Mouse (Mus musculus): Measurements from ENCODE around the gene Cct3. TPM values are rescaled to one million over a fixed set of nuclear protein-coding genes. Genes with fewer than 3 reads are reported as not detected.
"Not testable (repeated sequence)": the region's sequence is repeated elsewhere in the genome, so short reads cannot be mapped to it uniquely, and the experiment has no call there.

The Cct3 gene
- polyA plus RNA-seq, 1 experiment: not detected

DNA sequence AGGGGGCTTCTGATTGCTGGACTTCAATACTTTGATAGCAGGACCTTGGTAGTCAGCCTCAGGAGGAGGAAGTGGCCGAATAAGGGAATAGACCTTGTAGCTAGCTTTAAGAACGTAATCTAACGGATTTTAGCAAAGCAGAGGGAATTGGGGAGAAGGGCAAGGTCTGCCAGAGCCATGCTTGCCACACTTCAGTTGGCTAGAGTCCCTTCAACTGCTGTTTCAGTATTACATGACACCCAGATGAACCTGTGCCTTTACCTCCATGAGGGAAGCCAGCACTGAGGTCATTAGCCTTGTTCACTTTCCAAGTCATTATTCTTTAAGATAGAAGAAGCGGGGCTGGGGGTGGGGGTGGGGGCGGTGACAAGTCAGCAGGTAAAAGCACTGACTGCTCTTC lies 27.9 kb upstream of the Cct3 start:
- no peak for TF ChIP-seq CTCF (IDR thresholded peaks at IDR 0.05; ENCODE audit: insufficient read depth, low read depth, low read length)
- TF ChIP-seq POLR2A (IDR thresholded peaks at IDR 0.05; ENCODE audit: insufficient read depth, low read depth, low read length): no peak
- no peak overlapping the region for H3K27ac ChIP-seq (ENCODE audit: insufficient read depth, low read depth, low read length)
- H3K4me1 ChIP-seq (ENCODE audit: control insufficient read depth, insufficient read depth, low read length): no peaks in the 10 kb centered on the region
- no peak overlapping the region for H3K4me3 ChIP-seq (ENCODE audit: insufficient read depth, low read depth, low read length)
- 89% methylated on average over 5 of the region's 5 CpGs for WGBS

DNA sequence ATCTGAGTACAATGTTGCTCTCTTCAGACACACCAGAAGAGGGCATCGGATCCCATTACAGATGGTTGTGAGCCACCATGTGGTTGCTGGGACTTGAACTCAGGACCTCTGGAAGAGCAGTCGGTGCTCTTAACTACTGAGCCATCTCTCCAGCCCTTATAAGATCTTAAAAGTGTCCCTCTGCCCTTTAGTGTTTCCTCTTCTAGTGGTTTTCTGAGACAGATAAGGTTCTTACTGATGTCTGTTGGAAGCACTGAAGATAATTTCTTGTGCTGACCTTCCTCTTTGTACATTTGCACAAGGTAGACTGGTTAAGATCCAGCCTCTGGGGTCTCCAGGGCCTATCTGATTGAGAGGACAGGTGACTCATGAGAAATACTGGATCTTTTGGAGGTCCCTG lies 25.6 kb upstream of the Cct3 start:
- not testable (repeated sequence) for H3K4me1 ChIP-seq (ENCODE audit: control insufficient read depth, insufficient read depth, low read length); H3K27ac ChIP-seq (ENCODE audit: insufficient read depth, low read depth, low read length); H3K4me3 ChIP-seq (ENCODE audit: insufficient read depth, low read depth, low read length)
- WGBS: 94% methylated on average over 2 of the region's 2 CpGs

DNA sequence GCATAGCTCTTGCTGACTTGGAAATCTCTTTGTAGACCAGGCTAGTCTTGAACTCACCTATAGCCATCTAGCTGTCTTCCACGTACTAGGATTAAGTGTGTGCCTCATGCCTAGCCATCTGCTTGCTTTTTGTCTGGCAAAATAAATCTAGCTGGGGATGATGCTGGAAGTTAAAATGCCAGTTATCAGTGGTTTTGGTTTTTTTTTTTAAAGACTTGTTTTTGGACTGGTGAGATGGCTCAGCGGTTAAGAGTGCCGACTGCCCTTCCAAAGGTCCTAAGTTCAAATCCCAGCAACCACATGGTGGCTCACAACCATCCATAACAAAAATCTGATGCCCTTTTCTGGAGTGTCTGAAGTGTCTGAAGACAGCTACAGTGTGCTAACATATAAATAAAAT lies 25.1 kb upstream of the Cct3 start:
- 92% methylated on average over 3 of the region's 3 CpGs for WGBS
- no peak overlapping the region for H3K4me3 ChIP-seq (ENCODE audit: insufficient read depth, low read depth, low read length)
- no peak overlapping the region for H3K27ac ChIP-seq (ENCODE audit: insufficient read depth, low read depth, low read length)
- H3K4me1 ChIP-seq (ENCODE audit: control insufficient read depth, insufficient read depth, low read length): no peaks in the 10 kb centered on the region
- no peak for TF ChIP-seq POLR2A (IDR thresholded peaks at IDR 0.05; ENCODE audit: insufficient read depth, low read depth, low read length)
- no peak for TF ChIP-seq CTCF (IDR thresholded peaks at IDR 0.05; ENCODE audit: insufficient read depth, low read depth, low read length)

DNA sequence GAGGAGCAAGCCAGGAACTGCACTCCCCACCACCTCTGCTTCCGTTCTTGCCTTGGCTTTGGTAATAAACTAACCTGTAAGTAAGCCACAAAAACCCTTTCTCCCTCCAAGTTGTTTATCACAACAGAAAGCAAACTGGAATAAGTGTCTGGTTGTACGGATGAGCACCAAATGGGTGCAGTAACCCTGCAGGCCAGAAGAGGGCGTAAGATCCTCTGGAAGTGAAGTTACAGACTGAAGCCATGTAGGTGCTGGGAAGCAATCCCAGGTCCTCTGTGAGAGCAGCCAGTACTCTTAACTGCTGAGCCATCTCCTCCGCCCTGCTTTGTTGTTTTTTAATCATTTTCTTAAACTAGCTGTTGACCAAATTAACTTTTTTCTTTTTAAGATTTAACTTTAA lies 22.9 kb upstream of the Cct3 start:
- TF ChIP-seq POLR2A (IDR thresholded peaks at IDR 0.05; ENCODE audit: insufficient read depth, low read depth, low read length): no peak
- no peak for TF ChIP-seq CTCF (IDR thresholded peaks at IDR 0.05; ENCODE audit: insufficient read depth, low read depth, low read length)
- H3K27ac ChIP-seq (ENCODE audit: insufficient read depth, low read depth, low read length): no peak overlapping the region

DNA sequence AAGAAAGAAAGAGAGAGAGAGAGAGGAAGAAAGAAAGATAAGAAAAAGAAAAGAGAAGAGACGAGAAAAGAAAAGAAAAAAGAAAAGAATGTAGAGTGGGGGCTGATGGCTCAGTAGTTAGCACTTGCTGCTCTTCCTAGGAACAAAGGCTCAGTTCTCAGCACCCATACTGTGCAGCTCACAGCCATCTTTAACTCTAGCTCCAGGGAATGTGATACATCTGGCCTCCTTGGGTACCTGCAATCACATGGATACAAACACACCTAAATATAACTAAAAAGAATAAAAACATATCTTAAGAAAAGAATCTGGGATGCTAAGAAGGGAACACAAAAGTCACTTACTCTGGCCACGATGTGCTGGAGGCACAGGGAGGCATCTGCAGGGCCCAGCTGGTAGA lies 20.8 kb upstream of the Cct3 start:
- H3K4me3 ChIP-seq (ENCODE audit: insufficient read depth, low read depth, low read length): no peak overlapping the region
- no peak overlapping the region for H3K27ac ChIP-seq (ENCODE audit: insufficient read depth, low read depth, low read length)
- no peaks in the 10 kb centered on the region for H3K4me1 ChIP-seq (ENCODE audit: control insufficient read depth, insufficient read depth, low read length)
- TF ChIP-seq CTCF (IDR thresholded peaks at IDR 0.05; ENCODE audit: insufficient read depth, low read depth, low read length): no peak
- no peak for TF ChIP-seq POLR2A (IDR thresholded peaks at IDR 0.05; ENCODE audit: insufficient read depth, low read depth, low read length)
- 78% methylated on average over 2 of the region's 2 CpGs for WGBS

More for the DNA sequence above, 22.9 kb upstream of the Cct3 start:
- H3K4me3 ChIP-seq (ENCODE audit: insufficient read depth, low read depth, low read length): no peak overlapping the region
- H3K4me1 ChIP-seq (ENCODE audit: control insufficient read depth, insufficient read depth, low read length): no peaks in the 10 kb centered on the region
- 95% methylated on average over 4 of the region's 4 CpGs for WGBS

DNA sequence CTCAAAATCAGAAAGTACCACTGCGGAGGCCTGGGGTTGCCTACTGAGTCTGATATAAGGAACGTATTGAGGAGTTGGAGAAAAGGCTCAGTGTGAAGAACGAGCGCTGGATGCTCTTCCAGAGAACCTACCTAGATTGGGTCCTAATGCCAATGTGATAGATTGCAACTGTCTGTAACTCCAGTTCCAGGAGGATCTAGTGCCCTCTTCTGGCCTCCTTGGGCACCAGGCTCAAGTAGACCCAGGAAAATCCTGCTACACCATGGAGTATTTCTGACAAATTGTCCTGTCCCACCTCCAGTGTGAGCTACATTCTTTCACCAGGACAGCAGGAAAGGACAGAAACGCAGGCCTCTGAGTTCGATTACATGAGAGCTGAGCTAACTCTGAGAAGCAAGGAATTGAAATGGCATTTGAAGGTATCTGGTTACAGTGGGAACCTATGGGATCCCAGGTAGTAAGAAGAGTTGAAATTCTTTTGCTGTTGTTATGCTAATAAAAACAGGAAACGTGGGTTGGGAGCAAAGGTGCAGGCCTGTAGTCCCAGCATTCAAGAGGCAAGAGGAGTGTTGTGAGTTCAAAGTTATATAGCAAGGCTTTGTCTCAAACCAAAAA lies 20.3 kb upstream of the Cct3 start:
- no peak overlapping the region for H3K4me3 ChIP-seq (ENCODE audit: insufficient read depth, low read depth, low read length)
- H3K4me1 ChIP-seq (ENCODE audit: control insufficient read depth, insufficient read depth, low read length): no peaks in the 10 kb centered on the region
- TF ChIP-seq POLR2A (IDR thresholded peaks at IDR 0.05; ENCODE audit: insufficient read depth, low read depth, low read length): no peak
- no peak for TF ChIP-seq CTCF (IDR thresholded peaks at IDR 0.05; ENCODE audit: insufficient read depth, low read depth, low read length)
- 48% methylated on average over 7 of the region's 7 CpGs for WGBS
- H3K27ac ChIP-seq (ENCODE audit: insufficient read depth, low read depth, low read length): no peak overlapping the region

DNA sequence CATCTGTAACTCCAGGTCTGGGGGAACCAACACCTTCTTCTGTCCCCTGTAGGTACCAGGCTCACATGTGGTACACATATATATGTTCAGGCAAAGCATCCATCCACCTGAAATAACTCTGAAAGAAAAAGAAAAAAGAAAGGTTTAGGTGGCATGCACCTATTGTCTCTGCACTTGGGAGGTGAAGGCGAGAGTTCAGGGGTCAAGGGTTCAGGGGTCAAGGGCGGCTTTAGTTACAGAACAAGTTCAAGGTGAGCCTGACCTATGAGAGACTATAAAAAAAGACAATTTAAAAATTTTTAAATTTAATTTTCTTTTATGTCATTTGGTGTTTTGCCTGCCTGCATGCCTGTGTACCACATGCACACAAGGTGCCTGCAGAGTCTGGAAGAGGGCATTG lies 16.9 kb upstream of the Cct3 start:
- H3K4me3 ChIP-seq (ENCODE audit: insufficient read depth, low read depth, low read length): no peak overlapping the region
- TF ChIP-seq POLR2A (IDR thresholded peaks at IDR 0.05; ENCODE audit: insufficient read depth, low read depth, low read length) (no peak), CTCF (IDR thresholded peaks at IDR 0.05; ENCODE audit: insufficient read depth, low read depth, low read length) (no peak)
- no peaks in the 10 kb centered on the region for H3K4me1 ChIP-seq (ENCODE audit: control insufficient read depth, insufficient read depth, low read length)
- H3K27ac ChIP-seq (ENCODE audit: insufficient read depth, low read depth, low read length): no peak overlapping the region
- WGBS: 91% methylated on average over 2 of the region's 2 CpGs

DNA sequence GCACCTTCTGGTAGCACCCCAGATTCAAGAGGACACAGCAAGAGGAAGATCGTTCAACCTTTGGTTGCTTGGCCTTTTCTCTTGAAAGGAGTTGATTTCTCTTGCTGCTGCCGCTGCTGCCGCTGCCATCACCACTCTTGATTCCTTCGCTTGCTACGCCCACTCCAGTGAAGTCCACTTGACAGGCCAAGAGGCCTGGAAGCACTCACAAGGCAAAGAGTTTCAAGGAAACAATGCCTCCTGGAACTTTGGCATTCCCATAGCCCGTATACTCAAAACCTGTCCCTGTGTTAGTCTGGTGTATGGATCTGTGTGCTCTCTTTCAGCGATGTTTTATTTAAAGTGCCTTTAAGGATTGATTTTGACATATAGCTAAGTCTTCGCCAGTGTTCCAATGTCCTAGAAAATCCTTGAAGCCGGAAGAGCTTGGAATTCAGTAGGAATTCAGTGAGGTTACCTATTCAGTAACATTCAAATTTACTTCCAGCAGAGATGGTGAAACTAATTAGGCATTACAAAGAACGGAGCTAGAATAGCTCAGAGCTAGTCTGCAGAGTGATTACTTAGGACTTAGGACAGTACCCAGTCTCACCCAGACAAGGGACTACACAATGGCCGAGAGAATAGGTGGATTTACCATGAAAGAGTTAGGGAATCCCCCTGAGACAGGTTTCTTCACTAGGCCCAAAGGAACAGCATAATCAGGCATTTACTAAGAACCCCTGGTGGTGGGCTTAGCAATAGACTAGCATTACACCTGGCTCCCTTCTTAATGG lies 15.6 kb upstream of the Cct3 start:
- H3K4me1 ChIP-seq (ENCODE audit: control insufficient read depth, insufficient read depth, low read length); H3K27ac ChIP-seq (ENCODE audit: insufficient read depth, low read depth, low read length); H3K4me3 ChIP-seq (ENCODE audit: insufficient read depth, low read depth, low read length): not testable (repeated sequence)
- 51% methylated on average over 11 of the region's 11 CpGs for WGBS

DNA sequence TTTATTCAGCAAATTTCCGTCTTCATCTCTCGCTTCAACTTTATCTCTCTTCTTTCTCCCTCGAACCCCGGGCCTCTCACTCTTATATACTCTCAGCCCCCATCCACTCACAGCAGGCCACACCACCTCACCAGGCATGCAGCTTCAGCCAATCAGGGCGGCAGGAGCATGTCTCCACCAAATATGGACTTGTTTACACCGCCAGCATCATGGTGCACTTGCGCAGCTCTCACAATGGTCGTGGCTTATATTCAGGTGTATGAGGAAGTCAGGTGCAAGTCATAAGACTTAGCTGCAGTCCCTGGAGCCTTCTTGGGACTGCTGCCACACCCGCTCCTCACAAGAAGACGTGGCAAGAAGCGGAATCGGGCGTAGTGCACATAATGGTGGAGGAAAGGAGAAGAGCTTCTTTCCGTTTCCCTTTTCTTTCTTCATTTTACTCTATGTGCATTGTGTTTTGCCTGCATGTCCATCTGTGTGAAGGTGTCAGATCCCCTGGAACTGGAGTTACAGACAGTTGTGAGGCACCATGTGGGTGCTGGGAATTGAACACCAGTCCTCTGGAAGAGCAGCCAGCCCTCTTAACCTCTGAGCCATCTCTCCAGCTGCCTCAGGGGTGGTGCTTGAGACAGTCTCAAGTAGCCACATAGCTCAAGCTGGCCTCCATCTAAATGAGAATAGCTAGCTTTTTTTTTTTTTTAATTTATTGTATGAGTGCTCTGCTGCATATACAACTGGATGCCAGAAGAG lies 11.9 kb upstream of the Cct3 start:
- H3K4me1 ChIP-seq (ENCODE audit: control insufficient read depth, insufficient read depth, low read length); H3K4me3 ChIP-seq (ENCODE audit: insufficient read depth, low read depth, low read length); H3K27ac ChIP-seq (ENCODE audit: insufficient read depth, low read depth, low read length): not testable (repeated sequence)
- 95% methylated on average over 14 of the region's 14 CpGs for WGBS

DNA sequence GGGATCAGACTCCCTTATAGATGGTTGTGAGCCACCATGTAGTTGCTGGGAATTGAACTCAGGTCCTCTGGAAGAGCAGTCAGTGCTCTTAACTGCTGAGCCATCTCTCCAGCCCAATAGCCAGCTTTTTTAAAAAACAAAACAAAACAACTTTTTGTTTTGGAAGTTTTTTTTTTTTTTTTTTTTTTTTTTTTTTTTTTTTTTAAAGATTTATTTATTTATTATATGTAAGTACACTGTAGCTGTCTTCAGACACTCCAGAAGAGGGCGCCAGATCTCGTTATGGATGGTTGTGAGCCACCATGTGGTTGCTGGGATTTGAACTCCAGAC lies 11.4 kb upstream of the Cct3 start:
- not testable (repeated sequence) for H3K27ac ChIP-seq (ENCODE audit: insufficient read depth, low read depth, low read length); H3K4me3 ChIP-seq (ENCODE audit: insufficient read depth, low read depth, low read length); H3K4me1 ChIP-seq (ENCODE audit: control insufficient read depth, insufficient read depth, low read length)
- 71% methylated on average over 2 of the region's 2 CpGs for WGBS
